ENCODE assay signal across 10 mouse cellular contexts in genomic region chr4:40676338-40676737, GRCm38 (mm10). TPM values are rescaled to one million over a fixed set of nuclear protein-coding genes. Genes with fewer than 3 reads are reported as not detected.
A peak's percentile ranks its signal among the peaks of the same experiment; 100 is the strongest.
DNase-seq lines count a peak whose midpoint lies in the region; ATAC-seq and TF ChIP-seq lines count a peak whose summit lies in the region.
"Had no signal": no experiment of that assay in that cellular context is flagged by ENCODE, and none has a peak within 500 bp of the region (broad histone marks: within the 10 kb centered on the region; RNA-seq: fewer than 3 reads in every experiment).

No protein-coding gene starts in this region.

- 27% methylated on average over 14 of the region's 14 CpGs for WGBS in kidney, postnatal 0 days
- 9% methylated on average over 14 of the region's 14 CpGs for WGBS in forebrain, embryonic 16.5 days
- 24% methylated on average over 14 of the region's 14 CpGs for WGBS in liver, embryonic 12.5 days (ENCODE audit: insufficient replicate concordance)
- 16% methylated on average over 14 of the region's 14 CpGs for WGBS in cerebellum, adult 2 months

- TF ChIP-seq POLR2A in cerebellum, adult 2 months (IDR thresholded peaks at IDR 0.05; ENCODE audit: borderline replicate concordance, insufficient read depth, low read length) = no peak

- H3K9ac ChIP-seq in kidney, postnatal 0 days (ENCODE audit: low read depth, low read length) = no peak overlapping the region
- H3K9ac ChIP-seq in forebrain, embryonic 16.5 days (replicated peaks; ENCODE audit: low read depth, low read length) = no peak overlapping the region
- H3K9ac ChIP-seq in liver, embryonic 12.5 days = no peak overlapping the region

- 0 out of 2 replicates have a peak, but pooled peaks have one; percentile 22 for ATAC-seq in kidney, postnatal 0 days (replicated peaks; ENCODE audit: low FRiP score, low read depth)
- ATAC-seq in forebrain, embryonic 16.5 days = no peak
- no peak for ATAC-seq in liver, embryonic 12.5 days
- ATAC-seq in granulocyte monocyte progenitor cell, adult 5-6 weeks (replicated peaks; ENCODE audit: poor library complexity, severe bottlenecking) = no peak

- H3K4me1 ChIP-seq in kidney, postnatal 0 days (replicated peaks; ENCODE audit: insufficient read depth, low read length) = no peaks in the 10 kb centered on the region
- no peaks in the 10 kb centered on the region for H3K4me1 ChIP-seq in forebrain, embryonic 16.5 days (replicated peaks; ENCODE audit: control insufficient read depth, insufficient read depth, low read length)
- peaks cover 4% of the 10 kb centered on the region; the same call in 1 of the 2 replicates for H3K4me1 ChIP-seq in liver, embryonic 12.5 days
- H3K4me1 ChIP-seq in cerebellum, adult 2 months (ENCODE audit: control insufficient read depth, insufficient read depth, low read length) = peaks cover 5% of the 10 kb centered on the region; the same call in 1 of the 2 replicates

- no peak overlapping the region for H3K4me2 ChIP-seq in kidney, postnatal 0 days (ENCODE audit: low read length)
- H3K4me2 ChIP-seq in forebrain, embryonic 16.5 days (ENCODE audit: low read length) = peak overlapping the region; percentile 25; the same call in 1 of the 2 replicates
- peak overlapping the region; percentile 21 for H3K4me2 ChIP-seq in liver, embryonic 12.5 days

- no peak overlapping the region for H3K4me3 ChIP-seq in kidney, postnatal 0 days (replicated peaks; ENCODE audit: low read depth, low read length)
- no peak overlapping the region for H3K4me3 ChIP-seq in forebrain, embryonic 16.5 days (replicated peaks; ENCODE audit: low read length)
- H3K4me3 ChIP-seq in liver, embryonic 12.5 days = no peak overlapping the region
- H3K4me3 ChIP-seq in layer of hippocampus, adult 2 months = no peak overlapping the region
- H3K4me3 ChIP-seq in cerebellum, adult 2 months (replicated peaks; ENCODE audit: insufficient read depth, low read depth, low read length) = no peak overlapping the region

- H3K27ac ChIP-seq in kidney, postnatal 0 days = no peak overlapping the region
- no peak overlapping the region for H3K27ac ChIP-seq in forebrain, embryonic 16.5 days (ENCODE audit: low read length)
- no peak overlapping the region for H3K27ac ChIP-seq in liver, embryonic 12.5 days
- H3K27ac ChIP-seq in layer of hippocampus, adult 2 months = no peak overlapping the region
- H3K27ac ChIP-seq in cerebellum, adult 2 months (ENCODE audit: insufficient read depth, low read length) = no peak overlapping the region

- TF ChIP-seq CTCF in kidney, postnatal 0 days (IDR thresholded peaks at IDR 0.05; ENCODE audit: low read depth) = no peak
- no peak for TF ChIP-seq CTCF in layer of hippocampus, adult 2 months (conservative IDR thresholded peaks at IDR 0.05)
- no peak for TF ChIP-seq CTCF in cerebellum, adult 2 months (IDR thresholded peaks at IDR 0.05; ENCODE audit: borderline replicate concordance, insufficient read depth, low read depth, low read length)

- H3K36me3 ChIP-seq in kidney, postnatal 0 days (ENCODE audit: insufficient read depth, low read length) = no peaks in the 10 kb centered on the region
- H3K36me3 ChIP-seq in forebrain, embryonic 16.5 days (ENCODE audit: control insufficient read depth, insufficient read depth) = no peaks in the 10 kb centered on the region
- no peaks in the 10 kb centered on the region for H3K36me3 ChIP-seq in liver, embryonic 12.5 days

- no peaks in the 10 kb centered on the region for H3K9me3 ChIP-seq in kidney, postnatal 0 days (replicated peaks; ENCODE audit: low read length)
- H3K9me3 ChIP-seq in forebrain, embryonic 16.5 days (ENCODE audit: control insufficient read depth, low read length) = no peaks in the 10 kb centered on the region
- H3K9me3 ChIP-seq in liver, embryonic 12.5 days (replicated peaks) = no peaks in the 10 kb centered on the region

- no peaks in the 10 kb centered on the region for H3K27me3 ChIP-seq in kidney, postnatal 0 days (ENCODE audit: insufficient read depth, low read length)
- H3K27me3 ChIP-seq in forebrain, embryonic 16.5 days (replicated peaks; ENCODE audit: control insufficient read depth, insufficient read depth, low read length) = no peaks in the 10 kb centered on the region
- peaks cover 14% of the 10 kb centered on the region; the same call in 1 of the 2 replicates for H3K27me3 ChIP-seq in liver, embryonic 12.5 days (replicated peaks)
- H3K27me3 ChIP-seq in cerebellum, adult 2 months (ENCODE audit: control insufficient read depth, insufficient read depth, low read length) = no peaks in the 10 kb centered on the region

- DNase-seq in kidney, postnatal 0 days (ENCODE audit: low spot score) = no peak
- DNase-seq in kidney, adult 8-10 months = no peak
- DNase-seq in testis, postnatal 10 days (ENCODE audit: low spot score) = peak; percentile 26
- DNase-seq in layer of hippocampus, adult 2 months (ENCODE audit: low spot score in 2 of 2) = no peak
- DNase-seq in cerebellum, adult 2 months = no peak
- DNase-seq: kidney, adult 9 months; thymus, adult 18-20 months had no signal

RNA-seq across cellular contexts. Expression of gene Aptx, which starts 26.7 kb away (rescaled TPM):
- 25.7 and 26.2 TPM in 2 replicates for polyA plus RNA-seq in kidney, postnatal 0 days (2015; fragmentation: Nextera tagmentation; extraction: Ambion mirVana)
- 56.9 and 64.9 TPM in 2 replicates for polyA plus RNA-seq in forebrain, embryonic 16.5 days (2015; fragmentation: Nextera tagmentation; extraction: Ambion mirVana)
- polyA plus RNA-seq in liver, embryonic 12.5 days (2016; fragmentation: Nextera tagmentation; extraction: Ambion mirVana) = 13.8 and 15.2 TPM in 2 replicates
- 10 to 100 TPM; 26.8 to 29.0 TPM for total RNA-seq in layer of hippocampus, adult 2 months (2021)
- 20.8 and 24.1 TPM in 2 replicates for polyA plus RNA-seq in cerebellum, adult 2 months (2012; rRNA removed)
- 12.7 and 18.9 TPM in 2 replicates for total RNA-seq in granulocyte monocyte progenitor cell, adult 5-6 weeks (2014; fragmentation: Nextera tagmentation)
- total RNA-seq in granulocyte monocyte progenitor cell, adult 5-6 weeks (2017) = 12.2 and 19.9 TPM in 2 replicates

RNA-seq across cellular contexts. Expression of gene Dnaja1, which starts 45.6 kb away (rescaled TPM):
- polyA plus RNA-seq in kidney, postnatal 0 days (2015; fragmentation: Nextera tagmentation; extraction: Ambion mirVana) = 417 and 435 TPM in 2 replicates
- polyA plus RNA-seq in forebrain, embryonic 16.5 days (2015; fragmentation: Nextera tagmentation; extraction: Ambion mirVana) = 686 and 721 TPM in 2 replicates
- 245 and 261 TPM in 2 replicates for polyA plus RNA-seq in liver, embryonic 12.5 days (2016; fragmentation: Nextera tagmentation; extraction: Ambion mirVana)
- total RNA-seq in layer of hippocampus, adult 2 months (2021) = 100 to 1,000 TPM; 282 to 312 TPM
- polyA plus RNA-seq in cerebellum, adult 2 months (2012; rRNA removed) = 83.7 and 93.0 TPM in 2 replicates
- 127 and 128 TPM in 2 replicates for total RNA-seq in granulocyte monocyte progenitor cell, adult 5-6 weeks (2014; fragmentation: Nextera tagmentation)
- 338 and 392 TPM in 2 replicates for total RNA-seq in granulocyte monocyte progenitor cell, adult 5-6 weeks (2017)
